Mouse (Mus musculus) liver, postnatal 0 days (tissue): ENCODE results near the gene Kcnb1.

ENCODE experiments used
- CTCF ChIP-seq: sonication (generic); IDR thresholded peaks from 2 replicates; pipeline ENCODE4 v1.5.1; 2016; ENCODE audit warnings: antibody characterized with exemption, low read depth
- EP300 ChIP-seq: IDR thresholded peaks from 2 replicates; pipeline ENCODE4 v1.6.1; 2016; ENCODE audit warnings: antibody characterized with exemption, low read depth, mild to moderate bottlenecking

GRCm38 (mm10) chr2:167078931-167079495, 110.9 kb downstream of the Kcnb1 start:
- TF ChIP-seq CTCF: no peak
- TF ChIP-seq EP300: no peak
